Mouse (Mus musculus) stomach, embryonic 16.5 days (tissue): ENCODE measurements around the gene Xylt1. TPM values are rescaled to one million over a fixed set of nuclear protein-coding genes. Genes with fewer than 3 reads are reported as not detected.

Experiments
- ATAC-seq: fragments of 200-750 bp; cut with Nextera tagmentation; 2 replicates; pipeline ENCODE4 v1.8.0; 2017; ENCODE audit warnings: moderate number of reproducible peaks, moderate TSS enrichment; ENCODE audit not compliant: insufficient read depth, low FRiP score
- H3K27ac ChIP-seq: fragments of 300-500 bp; sonication (generic); 2 replicates; pipeline ENCODE4 v1.5.1; 2014; ENCODE audit warnings: low read length
- H3K27me3 ChIP-seq: fragments of 300-500 bp; sonication (generic); 2 replicates; pipeline ENCODE4 v1.6.1; 2014; ENCODE audit warnings: low read length, control low read depth, mixed read lengths; ENCODE audit not compliant: control insufficient read depth, insufficient read depth
- H3K36me3 ChIP-seq: fragments of 300-500 bp; sonication (generic); 2 replicates; pipeline ENCODE4 v1.6.1; 2014; ENCODE audit warnings: low read length; ENCODE audit not compliant: control insufficient read depth, insufficient read depth
- H3K4me1 ChIP-seq: fragments of 300-500 bp; sonication (generic); 2 replicates; pipeline ENCODE4 v1.6.1; 2014; ENCODE audit warnings: low read length, control low read depth, mixed read lengths; ENCODE audit not compliant: control insufficient read depth, insufficient read depth
- H3K4me2 ChIP-seq: fragments of 300-500 bp; sonication (generic); 2 replicates; pipeline ENCODE4 v1.6.1; 2014; ENCODE audit warnings: low read depth, low read length, mixed read lengths
- H3K4me3 ChIP-seq: fragments of 300-500 bp; sonication (generic); replicated peaks from 2 replicates; pipeline ENCODE4 v1.5.1; 2014; ENCODE audit warnings: mild to moderate bottlenecking, low read length
- H3K9ac ChIP-seq: fragments of 300-500 bp; sonication (generic); 2 replicates; pipeline ENCODE4 v1.6.1; 2014; ENCODE audit warnings: low read length
- H3K9me3 ChIP-seq: fragments of 300-500 bp; sonication (generic); replicated peaks from 2 replicates; pipeline ENCODE4 v1.6.1; 2016; ENCODE audit warnings: low read length, control low read depth; ENCODE audit not compliant: control insufficient read depth
- WGBS: fragments of 180-500 bp; shearing (Covaris S2); extraction: QIAGEN DNeasy Blood & Tissue Kit; methylation state at CpG from one replicate; pipeline ENCODE4 v1.1.7; 2014; 5-methylcytosine and 5-hydroxymethylcytosine counted together
- polyA plus RNA-seq: library from polyadenylated mRNA; unstranded; fragments of >200 nt; fragmentation: Nextera tagmentation; extraction: Ambion mirVana; gene quantifications from 2 replicates; pipeline ENCODE4 v1.2.1, GENCODE M21; 2015

Gene Xylt1
- polyA plus RNA-seq, 1 experiment from 2014 or later = 0.79 TPM

- Histone ChIP-seq H3K4me1 (no peaks in the 10 kb centered on the region), H3K36me3 (no peaks in the 10 kb centered on the region), H3K27me3 (no peaks in the 10 kb centered on the region), H3K9me3 (no peaks in the 10 kb centered on the region), H3K4me2 (no peak overlapping the region), H3K4me3 (no peak overlapping the region), H3K9ac (no peak overlapping the region), H3K27ac (no peak overlapping the region)
- WGBS = 89% methylated on average over 4 of the region's 4 CpGs
- no peak for ATAC-seq
These were observed 278.0 kb downstream of the Xylt1 start for GRCm38 (mm10) chr7:117658739-117659138.

GRCm38 (mm10) chr7:117667286-117667685, 286.5 kb downstream of the Xylt1 start:
- no peak overlapping the region for H3K9ac ChIP-seq
- H3K4me3 ChIP-seq = no peak overlapping the region
- no peak for ATAC-seq
- H3K27me3 ChIP-seq = no peaks in the 10 kb centered on the region
- 83% methylated on average over 10 of the region's 10 CpGs for WGBS
- no peaks in the 10 kb centered on the region for H3K9me3 ChIP-seq
- no peaks in the 10 kb centered on the region for H3K4me1 ChIP-seq
- H3K36me3 ChIP-seq = no peaks in the 10 kb centered on the region
- H3K27ac ChIP-seq = no peak overlapping the region
- H3K4me2 ChIP-seq = no peak overlapping the region

GRCm38 (mm10) chr7:117668226-117668625, 287.4 kb downstream of the Xylt1 start:
- Histone ChIP-seq H3K9me3 (no peaks in the 10 kb centered on the region), H3K27me3 (no peaks in the 10 kb centered on the region), H3K9ac (no peak overlapping the region), H3K4me2 (no peak overlapping the region), H3K4me3 (no peak overlapping the region), H3K36me3 (no peaks in the 10 kb centered on the region), H3K4me1 (no peaks in the 10 kb centered on the region), H3K27ac (no peak overlapping the region)
- no peak for ATAC-seq
- WGBS = 86% methylated on average over 9 of the region's 9 CpGs

GRCm38 (mm10) chr7:117672121-117672591, 291.4 kb downstream of the Xylt1 start:
- ATAC-seq = no peak
- no peak overlapping the region for H3K4me2 ChIP-seq
- H3K27me3 ChIP-seq = no peaks in the 10 kb centered on the region
- 89% methylated on average over 7 of the region's 7 CpGs for WGBS
- no peak overlapping the region for H3K27ac ChIP-seq
- H3K4me1 ChIP-seq = no peaks in the 10 kb centered on the region
- H3K9me3 ChIP-seq = no peaks in the 10 kb centered on the region
- no peak overlapping the region for H3K9ac ChIP-seq
- no peaks in the 10 kb centered on the region for H3K36me3 ChIP-seq
- no peak overlapping the region for H3K4me3 ChIP-seq

DNA sequence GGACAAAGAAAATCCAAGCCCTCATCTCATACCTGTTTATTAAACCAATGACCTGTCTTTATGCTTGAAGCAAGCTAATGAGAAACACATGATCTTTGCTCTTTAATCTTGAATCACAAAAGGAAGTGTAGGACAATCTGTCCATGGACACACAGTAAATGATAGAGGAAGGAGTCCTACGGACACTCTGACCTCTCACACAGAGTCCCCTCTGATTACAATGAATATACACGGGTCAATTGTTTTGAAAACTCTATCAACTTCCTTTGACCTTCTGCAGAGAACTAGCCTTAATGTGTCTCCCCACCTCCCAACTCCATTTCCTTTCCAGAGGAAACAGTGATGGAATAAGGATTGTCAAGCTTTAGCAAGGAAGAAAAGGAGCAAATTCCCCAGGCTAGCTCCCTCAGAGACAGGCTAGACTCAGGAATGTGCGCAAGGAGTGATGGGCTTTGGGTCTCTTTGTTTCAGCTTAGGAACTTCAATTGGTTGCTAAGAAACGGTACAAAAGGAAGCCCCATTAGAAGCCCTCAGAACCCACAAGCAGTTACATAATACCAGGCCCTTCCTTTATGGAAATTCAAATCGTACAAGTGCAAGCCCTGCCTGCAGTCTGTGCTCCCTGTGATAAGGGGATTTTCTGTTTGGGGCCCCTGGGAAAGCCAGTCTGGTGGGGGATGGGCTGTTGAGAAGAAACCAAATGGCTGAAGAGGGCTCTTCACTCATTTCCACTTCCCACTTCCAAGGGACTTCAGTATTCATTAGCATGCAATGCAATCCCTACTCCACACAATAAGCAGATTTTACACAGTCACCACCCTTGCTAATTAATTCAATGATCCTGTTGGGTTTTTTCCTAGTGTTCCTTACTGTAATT, 305.6 kb downstream of the Xylt1 start:
- WGBS = 30% methylated on average over 5 of the region's 5 CpGs
- ATAC-seq = no peak
- no peak overlapping the region for H3K27ac ChIP-seq
- no peaks in the 10 kb centered on the region for H3K27me3 ChIP-seq
- no peak overlapping the region for H3K4me2 ChIP-seq
- H3K9ac ChIP-seq = no peak overlapping the region
- no peaks in the 10 kb centered on the region for H3K4me1 ChIP-seq
- H3K4me3 ChIP-seq = no peak overlapping the region
- no peaks in the 10 kb centered on the region for H3K9me3 ChIP-seq
- H3K36me3 ChIP-seq = no peaks in the 10 kb centered on the region

GRCm38 (mm10) chr7:117686997-117687302, 306.2 kb downstream of the Xylt1 start:
- Histone ChIP-seq H3K4me3 (no peak overlapping the region), H3K27ac (no peak overlapping the region), H3K4me2 (no peak overlapping the region), H3K36me3 (no peaks in the 10 kb centered on the region), H3K9me3 (no peaks in the 10 kb centered on the region), H3K9ac (no peak overlapping the region), H3K27me3 (no peaks in the 10 kb centered on the region), H3K4me1 (no peaks in the 10 kb centered on the region)
- no peak for ATAC-seq
- WGBS = 94% methylated on average over 3 of the region's 3 CpGs

- no peak overlapping the region for H3K27ac ChIP-seq
- no peaks in the 10 kb centered on the region for H3K27me3 ChIP-seq
- H3K9ac ChIP-seq = no peak overlapping the region
- H3K4me2 ChIP-seq = no peak overlapping the region
- ATAC-seq = no peak
- H3K36me3 ChIP-seq = no peaks in the 10 kb centered on the region
- 80% methylated on average over 4 of the region's 4 CpGs for WGBS
- H3K9me3 ChIP-seq = no peaks in the 10 kb centered on the region
- no peaks in the 10 kb centered on the region for H3K4me1 ChIP-seq
- H3K4me3 ChIP-seq = no peak overlapping the region
These were observed 314.8 kb downstream of the Xylt1 start for GRCm38 (mm10) chr7:117695612-117696011.

DNA sequence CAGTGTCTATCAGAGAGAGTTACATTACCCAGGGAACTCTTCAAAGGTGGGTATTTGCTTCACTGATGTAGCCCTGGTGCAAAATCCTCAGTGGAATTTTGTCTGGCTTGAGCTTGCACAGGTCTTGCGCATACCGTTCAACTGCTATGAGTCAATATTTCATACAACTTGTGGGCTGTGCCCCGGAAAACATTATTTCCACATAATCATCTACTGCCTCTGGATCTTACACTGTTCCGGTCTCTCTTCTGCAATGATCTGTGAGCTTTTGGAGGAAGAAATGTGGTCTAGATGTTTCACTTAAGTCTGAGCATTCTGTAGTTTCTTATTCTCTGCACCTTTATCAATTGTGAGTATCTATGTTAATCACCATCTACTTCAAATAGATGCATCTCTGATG, 316.9 kb downstream of the Xylt1 start:
- no peak for ATAC-seq
- Histone ChIP-seq H3K36me3 (no peaks in the 10 kb centered on the region), H3K4me1 (no peaks in the 10 kb centered on the region), H3K4me3 (no peak overlapping the region), H3K27me3 (no peaks in the 10 kb centered on the region), H3K9me3 (no peaks in the 10 kb centered on the region), H3K4me2 (no peak overlapping the region), H3K27ac (no peak overlapping the region), H3K9ac (no peak overlapping the region)
- 91% methylated on average over 4 of the region's 4 CpGs for WGBS

DNA sequence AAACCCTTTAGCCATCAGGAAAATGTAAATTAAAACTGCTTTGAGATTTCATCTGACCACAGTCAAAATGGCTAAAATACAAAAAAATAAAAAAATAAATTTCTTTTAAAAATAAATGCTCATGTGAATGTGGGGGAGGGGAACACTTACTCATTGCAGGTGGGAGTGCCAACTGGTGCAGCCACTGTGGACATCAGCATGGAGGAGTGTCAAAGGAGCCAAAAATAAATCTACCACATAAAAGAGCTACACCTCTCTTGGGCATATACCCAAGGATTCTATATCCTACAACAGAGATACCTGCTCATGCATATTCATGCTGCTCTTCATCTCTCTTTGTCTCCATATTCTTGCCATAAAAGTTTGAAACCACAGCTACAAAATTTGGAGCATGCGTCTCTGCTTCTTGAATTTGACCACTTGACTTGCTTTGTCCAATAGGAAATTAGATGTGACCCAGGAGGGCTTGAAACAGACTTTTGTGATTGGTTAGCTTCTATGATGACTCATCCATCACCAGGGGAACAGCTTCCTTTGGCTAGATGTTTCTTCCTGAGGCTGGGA, 317.9 kb downstream of the Xylt1 start:
- no peak overlapping the region for H3K27ac ChIP-seq
- H3K9ac ChIP-seq = no peak overlapping the region
- H3K4me2 ChIP-seq = no peak overlapping the region
- H3K4me1 ChIP-seq = no peaks in the 10 kb centered on the region
- H3K4me3 ChIP-seq = no peak overlapping the region
- H3K9me3 ChIP-seq = no peaks in the 10 kb centered on the region
- H3K27me3 ChIP-seq = no peaks in the 10 kb centered on the region
- no peaks in the 10 kb centered on the region for H3K36me3 ChIP-seq
- ATAC-seq = no peak
- 85% methylated on average over 1 of the region's 1 CpGs for WGBS
